Mouse (Mus musculus): Measurements from ENCODE around the gene Gpr137c. TPM values are rescaled to one million over a fixed set of nuclear protein-coding genes. Genes with fewer than 3 reads are reported as not detected.

The Gpr137c gene
- polyA plus RNA-seq, 1 experiment from 2014 or later = 2.7 TPM

DNA sequence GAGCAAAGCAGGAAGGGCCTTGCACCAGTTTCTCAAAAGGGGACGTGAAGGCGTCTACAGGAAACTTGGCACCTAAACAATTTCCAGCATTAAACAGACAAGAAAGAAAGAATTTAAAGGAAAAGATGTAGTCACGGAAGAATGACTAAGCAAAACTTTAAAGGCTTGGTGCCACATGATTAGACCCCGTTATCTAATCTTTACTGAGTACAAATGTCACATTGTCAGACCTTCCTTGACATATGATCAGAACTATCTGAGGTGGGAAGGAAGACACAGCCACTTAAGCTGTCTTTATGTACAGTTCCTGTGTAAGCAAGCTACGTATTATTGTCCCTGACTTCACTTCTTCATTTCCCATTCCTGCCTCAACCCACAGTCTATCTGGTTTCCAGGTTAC is 102.1 kb downstream of the Gpr137c start:
- ATAC-seq (ENCODE audit: insufficient number of reproducible peaks, low FRiP score, low TSS enrichment, low read depth) = no peak
- WGBS = 77% methylated on average over 5 of the region's 5 CpGs

DNA sequence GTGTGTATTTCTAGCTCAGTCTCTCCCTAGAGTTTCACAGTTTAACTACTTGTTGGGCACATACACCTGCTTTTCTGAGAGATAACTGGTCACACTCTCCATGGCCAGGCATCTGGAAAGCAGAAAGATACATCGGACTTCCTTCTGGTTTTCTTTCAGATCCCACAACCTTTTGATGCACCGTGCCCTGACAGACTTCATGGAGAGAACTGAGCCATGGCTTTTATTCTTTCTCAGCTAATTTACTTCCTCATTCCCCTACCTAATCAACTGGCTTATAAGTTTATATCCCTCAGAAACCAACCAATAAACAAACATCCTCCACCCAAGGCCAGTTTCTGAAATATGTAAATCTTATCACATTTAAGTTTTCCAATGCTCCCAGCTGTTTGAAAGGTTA is 102.9 kb downstream of the Gpr137c start:
- no peaks in the 10 kb centered on the region for H3K36me3 ChIP-seq
- no peak for ATAC-seq (ENCODE audit: insufficient number of reproducible peaks, low FRiP score, low TSS enrichment, low read depth)
- WGBS = 76% methylated on average over 2 of the region's 2 CpGs
- peaks cover 3% of the 10 kb centered on the region; the same call in 1 of the 2 replicates for H3K4me1 ChIP-seq
- no peak overlapping the region for H3K27ac ChIP-seq (replicated peaks)
- H3K9ac ChIP-seq = no peak overlapping the region
- H3K9me3 ChIP-seq (replicated peaks) = no peaks in the 10 kb centered on the region
- no peak overlapping the region for H3K4me3 ChIP-seq (replicated peaks)
- no peak overlapping the region for H3K4me2 ChIP-seq (replicated peaks)
- no peaks in the 10 kb centered on the region for H3K27me3 ChIP-seq

More for the DNA sequence above, 102.1 kb downstream of the Gpr137c start:
- Histone ChIP-seq H3K9me3 (replicated peaks) (no peaks in the 10 kb centered on the region), H3K9ac (no peak overlapping the region), H3K4me1 (peaks cover 9% of the 10 kb centered on the region), H3K4me3 (replicated peaks) (no peak overlapping the region), H3K27me3 (no peaks in the 10 kb centered on the region), H3K27ac (replicated peaks) (no peak overlapping the region), H3K36me3 (no peaks in the 10 kb centered on the region), H3K4me2 (replicated peaks) (no peak overlapping the region)

DNA sequence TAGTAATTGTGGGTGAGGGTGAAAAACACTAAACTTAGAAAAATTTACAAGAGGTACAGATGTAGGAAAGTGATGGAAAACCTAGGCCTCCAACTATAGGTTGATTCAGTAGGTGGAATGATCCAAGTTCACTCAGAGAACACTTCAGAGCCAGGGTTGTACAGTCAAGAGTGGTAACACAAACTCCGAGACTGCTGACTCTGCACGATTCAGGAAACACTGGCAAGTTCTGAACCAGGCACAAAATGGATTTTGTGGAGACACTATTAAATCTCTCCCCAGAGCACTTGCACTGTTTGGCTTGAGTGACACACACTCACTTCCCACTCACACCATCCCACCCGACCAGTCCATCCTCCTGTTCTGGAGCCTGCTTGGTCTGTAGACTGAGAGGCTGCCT is 103.8 kb downstream of the Gpr137c start:
- Histone ChIP-seq H3K36me3 (no peaks in the 10 kb centered on the region), H3K9ac (no peak overlapping the region), H3K27ac (replicated peaks) (no peak overlapping the region), H3K9me3 (replicated peaks) (no peaks in the 10 kb centered on the region), H3K4me3 (replicated peaks) (no peak overlapping the region), H3K4me1 (no peaks in the 10 kb centered on the region), H3K27me3 (no peaks in the 10 kb centered on the region), H3K4me2 (replicated peaks) (no peak overlapping the region)
- WGBS = 81% methylated on average over 3 of the region's 3 CpGs
- no peak for ATAC-seq (ENCODE audit: insufficient number of reproducible peaks, low FRiP score, low TSS enrichment, low read depth)

DNA sequence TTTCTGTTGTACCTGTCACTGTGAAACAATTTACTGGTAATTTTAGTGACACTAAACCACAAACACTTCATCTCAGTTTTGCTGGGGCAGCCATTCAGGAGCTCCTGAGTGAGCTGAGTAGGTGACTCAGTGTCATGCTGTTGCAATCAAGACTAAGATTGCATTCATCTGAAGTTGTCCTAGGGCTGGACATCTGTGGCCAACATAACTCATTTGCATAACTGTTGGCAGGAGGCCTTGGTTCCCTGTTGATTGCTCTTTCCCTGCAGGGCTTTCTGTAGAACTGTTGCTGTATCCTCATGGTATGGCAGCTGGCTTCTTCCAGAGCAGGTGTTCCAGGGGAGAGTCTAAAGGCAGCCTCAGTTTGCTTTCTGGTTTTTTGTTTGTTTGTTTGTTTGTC is 106.0 kb downstream of the Gpr137c start:
- Histone ChIP-seq H3K4me1 (no peaks in the 10 kb centered on the region), H3K4me3 (replicated peaks) (no peak overlapping the region), H3K9ac (no peak overlapping the region), H3K27me3 (no peaks in the 10 kb centered on the region), H3K9me3 (replicated peaks) (no peaks in the 10 kb centered on the region), H3K4me2 (replicated peaks) (no peak overlapping the region), H3K36me3 (no peaks in the 10 kb centered on the region), H3K27ac (replicated peaks) (no peak overlapping the region)
- no peak for ATAC-seq (ENCODE audit: insufficient number of reproducible peaks, low FRiP score, low TSS enrichment, low read depth)

DNA sequence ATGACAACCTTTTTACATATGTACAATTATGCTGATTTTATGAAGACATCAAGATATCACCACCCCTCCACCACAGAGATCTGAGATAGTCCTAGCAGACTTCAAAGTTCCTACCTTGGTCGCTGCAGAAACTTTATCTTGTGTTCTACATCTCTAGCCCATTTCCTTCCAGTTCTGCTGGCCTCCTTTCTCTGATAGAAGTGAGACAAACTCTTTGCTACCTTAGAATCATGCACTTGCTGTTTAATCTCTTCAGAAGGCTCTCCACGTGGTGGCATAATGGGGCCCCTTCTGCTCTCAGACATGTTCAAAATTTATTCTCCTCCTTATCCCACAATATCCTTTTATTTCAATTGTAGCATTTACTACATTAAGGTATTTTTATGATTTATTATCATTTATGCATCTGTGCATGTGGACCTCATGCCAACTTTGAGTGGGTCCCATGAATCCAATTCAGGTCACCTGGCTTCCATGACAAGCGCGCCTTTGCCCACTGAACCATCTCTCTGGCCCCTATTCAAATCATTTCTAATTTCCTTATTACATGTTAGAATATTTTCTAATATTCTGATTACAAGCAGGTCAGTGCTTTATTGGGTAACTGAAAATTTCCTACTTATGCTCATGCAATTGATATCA is 108.7 kb downstream of the Gpr137c start:
- H3K4me2 ChIP-seq (replicated peaks) = no peak overlapping the region
- no peak overlapping the region for H3K4me3 ChIP-seq (replicated peaks)
- no peak overlapping the region for H3K27ac ChIP-seq (replicated peaks)
- no peaks in the 10 kb centered on the region for H3K27me3 ChIP-seq
- H3K9ac ChIP-seq = no peak overlapping the region
- peaks cover 15% of the 10 kb centered on the region for H3K36me3 ChIP-seq
- peaks cover 8% of the 10 kb centered on the region; the same call in 1 of the 2 replicates for H3K4me1 ChIP-seq
- ATAC-seq (ENCODE audit: insufficient number of reproducible peaks, low FRiP score, low TSS enrichment, low read depth) = no peak
- no peaks in the 10 kb centered on the region for H3K9me3 ChIP-seq (replicated peaks)
- WGBS = 83% methylated on average over 4 of the region's 4 CpGs

DNA sequence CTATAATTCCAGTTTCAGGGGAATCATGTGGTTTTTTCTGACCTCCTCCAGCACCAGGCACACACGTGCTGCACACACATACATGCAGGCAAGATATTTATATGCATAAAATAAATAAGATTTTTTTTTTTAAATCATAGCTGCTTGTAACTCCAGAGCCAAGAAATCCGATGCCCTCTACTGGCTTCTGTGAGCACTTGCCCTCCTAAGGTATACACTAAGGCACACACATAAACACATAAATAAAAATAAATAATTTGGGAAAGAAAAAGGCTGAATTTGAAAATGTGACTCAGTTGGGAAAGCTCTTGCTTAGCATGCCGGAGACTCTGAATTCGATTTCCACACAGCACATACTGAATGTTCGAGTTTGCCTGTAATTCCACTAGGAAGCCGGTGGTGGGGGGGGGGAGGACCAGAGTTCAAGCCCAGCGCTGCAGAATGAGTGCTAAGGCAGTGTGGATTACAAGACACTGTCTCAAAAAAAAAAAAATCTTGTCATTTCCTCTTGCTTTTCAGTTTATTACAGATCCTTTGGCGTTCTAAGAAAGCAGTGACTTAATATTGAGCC is 109.6 kb downstream of the Gpr137c start:
- ATAC-seq (ENCODE audit: insufficient number of reproducible peaks, low FRiP score, low TSS enrichment, low read depth) = peak; percentile 31; the same call in 1 of the 2 replicates
- H3K9me3 ChIP-seq (replicated peaks) = no peaks in the 10 kb centered on the region
- H3K4me3 ChIP-seq (replicated peaks) = peak overlapping the region; percentile 85
- H3K36me3 ChIP-seq = peaks cover 17% of the 10 kb centered on the region
- H3K27me3 ChIP-seq = no peaks in the 10 kb centered on the region
- H3K4me1 ChIP-seq = peaks cover 8% of the 10 kb centered on the region; the same call in 1 of the 2 replicates
- no peak overlapping the region for H3K9ac ChIP-seq
- H3K4me2 ChIP-seq (replicated peaks) = peak overlapping the region; percentile 55
- peak overlapping the region; percentile 90; the same call in 1 of the 2 replicates for H3K27ac ChIP-seq (replicated peaks)
- WGBS = 11% methylated on average over 8 of the region's 8 CpGs

DNA sequence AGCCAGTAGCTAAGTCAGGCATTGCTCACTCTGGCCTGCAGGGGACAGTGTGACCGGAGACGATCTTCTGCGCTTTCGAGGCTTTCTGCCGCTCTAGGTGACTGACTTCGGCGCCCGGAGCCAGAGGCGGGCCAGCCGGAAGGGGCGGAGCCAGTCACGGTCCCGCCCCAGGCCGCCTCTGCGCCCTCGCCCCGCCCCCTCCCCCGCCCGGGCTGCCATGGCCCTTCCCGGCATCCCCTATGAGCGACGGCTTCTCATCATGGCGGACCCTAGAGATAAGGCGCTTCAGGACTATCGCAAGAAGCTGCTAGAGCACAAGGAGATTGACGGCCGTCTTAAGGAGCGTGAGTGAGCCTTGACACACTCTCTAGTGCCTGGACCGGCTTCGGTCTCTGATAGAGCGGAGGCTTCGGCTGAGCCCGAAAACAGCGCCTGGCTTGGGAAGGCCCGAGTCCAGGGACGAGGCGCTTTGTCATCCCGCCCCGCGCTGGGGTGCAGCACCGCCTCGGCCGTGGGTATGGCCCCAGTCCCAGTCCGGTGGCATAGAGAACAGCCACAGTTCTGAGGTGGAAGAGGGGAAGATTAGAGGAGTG is 110.2 kb downstream of the Gpr137c start, which contains the start of gene Psmc6:
Psmc6 (plus strand) TSS at position 200 of the 593 bp plus-strand sequence.
- under 1% methylated on average over 44 of the region's 44 CpGs for WGBS
- peak; percentile 98 for ATAC-seq (ENCODE audit: insufficient number of reproducible peaks, low FRiP score, low TSS enrichment, low read depth)
- no peaks in the 10 kb centered on the region for H3K27me3 ChIP-seq

More for the DNA sequence above, 110.2 kb downstream of the Gpr137c start, which contains the start of gene Psmc6:
- peak within 1 kb of the TSS; percentile 90 for H3K27ac ChIP-seq (replicated peaks)
- peaks cover 19% of the 10 kb centered on the region for H3K36me3 ChIP-seq
- peak within 1 kb of the TSS; percentile 85 for H3K4me3 ChIP-seq (replicated peaks)
- peak within 1 kb of the TSS; percentile 60 for H3K4me2 ChIP-seq (replicated peaks)
- no peaks in the 10 kb centered on the region for H3K9me3 ChIP-seq (replicated peaks)
- peak within 1 kb of the TSS; percentile 79 for H3K9ac ChIP-seq
- peaks cover 8% of the 10 kb centered on the region; the same call in 1 of the 2 replicates for H3K4me1 ChIP-seq

Other genes starting within 250 kb of the Gpr137c start
- 1.5 and 1.6 TPM in 2 replicates for gene Ptger2, start 231.5 kb upstream of the Gpr137c start, polyA plus RNA-seq (2015; fragmentation: Nextera tagmentation; extraction: Ambion mirVana)
- gene Txndc16, start 611 bp downstream of the Gpr137c start, polyA plus RNA-seq (2015; fragmentation: Nextera tagmentation; extraction: Ambion mirVana) = 17.1 and 19.4 TPM in 2 replicates
- gene Ero1l, start 99.1 kb downstream of the Gpr137c start, polyA plus RNA-seq (2015; fragmentation: Nextera tagmentation; extraction: Ambion mirVana) = 34.6 and 38.0 TPM in 2 replicates
- gene Psmc6, start 110.1 kb downstream of the Gpr137c start, polyA plus RNA-seq (2015; fragmentation: Nextera tagmentation; extraction: Ambion mirVana) = 137 and 138 TPM in 2 replicates
- gene Styx, start 131.4 kb downstream of the Gpr137c start, polyA plus RNA-seq (2015; fragmentation: Nextera tagmentation; extraction: Ambion mirVana) = 59.4 and 74.8 TPM in 2 replicates
- 42.1 and 42.6 TPM in 2 replicates for gene Gnpnat1, start 185.2 kb downstream of the Gpr137c start, polyA plus RNA-seq (2015; fragmentation: Nextera tagmentation; extraction: Ambion mirVana)

Measured in embryonic facial prominence, embryonic 15.5 days (tissue).